Mouse (Mus musculus) c-Kit-positive CD71-negative TER-119-negative erythroid progenitor cells, embryonic 14.5 days (primary cell): ENCODE measurements around the gene Rpl31.

Source experiments
- DNase-seq: peaks from one replicate; pipeline ENCODE4 v3.0.0-alpha.2; 2013; ENCODE audit warnings: low read depth

The Rpl31 gene

GRCm38 (mm10) chr1:39367045-39367444 is 597 bp upstream of the Rpl31 start:
- no peak for DNase-seq

- DNase-seq: no peak
Observed at GRCm38 (mm10) chr1:39368267-39368841, 712 bp downstream of the Rpl31 start.

DNA sequence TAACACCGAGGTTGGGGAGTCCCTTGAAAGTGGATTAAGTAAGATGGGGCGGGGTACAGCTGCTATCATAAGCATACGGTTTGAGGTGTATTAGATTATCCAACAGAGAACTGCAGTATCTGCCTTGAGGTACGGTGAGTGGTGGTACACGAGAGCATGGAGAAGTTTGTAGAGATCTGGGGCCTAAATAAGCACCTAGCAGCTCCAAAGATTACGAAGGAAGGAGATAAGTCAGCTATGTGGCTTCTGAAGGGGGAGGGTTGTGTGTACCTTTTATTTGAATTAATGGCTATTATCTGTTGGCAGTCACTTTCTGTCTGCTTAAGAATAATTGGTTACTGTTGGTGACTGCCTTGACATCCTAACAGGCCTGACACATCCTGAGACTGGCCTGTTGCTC is 2.8 kb downstream of the Rpl31 start:
- no peak for DNase-seq

GRCm38 (mm10) chr1:39372220-39372843 is 4.7 kb downstream of the Rpl31 start:
- DNase-seq: no peak

DNA sequence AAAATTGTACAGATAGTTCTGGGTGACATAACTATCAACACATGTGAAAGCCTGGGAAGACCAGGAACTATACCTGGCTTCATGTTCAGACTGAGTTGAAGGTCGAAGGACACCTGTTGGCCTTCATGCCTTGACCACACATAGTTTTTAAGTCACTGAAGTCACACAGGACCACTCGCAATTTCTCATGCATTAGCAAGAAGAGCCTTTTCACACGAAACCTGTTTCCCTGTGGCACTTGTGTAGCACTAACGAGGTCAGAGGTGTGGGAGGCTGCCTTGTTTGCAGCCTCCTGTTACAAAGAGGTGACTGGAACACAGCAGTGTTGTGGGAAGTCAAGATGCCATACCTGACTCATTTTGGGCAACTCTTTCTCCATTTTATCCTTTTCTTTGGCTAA is 5.7 kb downstream of the Rpl31 start:
- DNase-seq: no peak

DNA sequence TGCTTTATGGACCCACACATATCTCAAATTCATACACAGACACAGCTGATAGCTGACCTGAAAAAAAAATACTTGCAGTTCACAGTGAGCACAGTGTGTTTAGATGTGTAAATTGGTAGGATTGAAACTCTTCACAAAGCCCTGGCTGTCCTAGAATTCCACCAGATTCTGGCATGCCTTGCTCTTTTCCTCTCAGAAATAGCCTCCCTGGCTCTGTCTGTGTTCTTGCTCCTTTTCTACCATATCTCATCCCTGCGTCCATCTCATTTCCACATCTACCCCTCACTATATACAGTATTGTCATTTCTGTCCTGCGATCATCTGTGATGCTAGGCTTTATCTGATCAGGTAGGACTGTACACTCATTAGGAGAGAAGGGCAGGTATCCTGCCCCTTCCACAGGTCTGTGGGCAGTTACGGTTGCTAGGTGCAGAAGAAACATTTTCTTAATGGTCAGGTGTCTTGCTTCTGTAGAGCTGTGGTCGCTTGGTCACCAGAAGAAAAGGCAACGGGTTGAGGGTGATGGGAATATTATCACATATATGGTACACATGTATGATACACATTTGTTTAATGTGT is 6.7 kb downstream of the Rpl31 start:
- no peak for DNase-seq

DNA sequence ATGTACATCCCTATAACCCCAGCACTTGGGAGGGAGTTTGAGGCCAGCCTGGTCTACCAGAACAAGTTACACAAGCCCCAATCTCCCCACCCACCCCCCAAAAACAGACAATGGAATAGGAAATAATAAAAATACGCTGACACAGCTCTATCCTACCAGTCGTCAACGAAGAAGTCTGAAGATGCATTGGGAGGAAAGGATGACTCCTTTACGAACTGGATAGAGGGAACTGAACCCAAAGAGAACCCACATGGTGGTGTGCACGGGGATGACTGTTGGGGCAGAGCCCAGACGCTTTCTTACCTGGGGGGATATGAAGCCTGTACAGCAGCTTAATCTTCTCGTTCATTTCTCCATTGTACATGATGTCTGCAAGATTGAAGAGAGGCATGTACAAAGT is 8.5 kb downstream of the Rpl31 start:
- no peak for DNase-seq

DNA sequence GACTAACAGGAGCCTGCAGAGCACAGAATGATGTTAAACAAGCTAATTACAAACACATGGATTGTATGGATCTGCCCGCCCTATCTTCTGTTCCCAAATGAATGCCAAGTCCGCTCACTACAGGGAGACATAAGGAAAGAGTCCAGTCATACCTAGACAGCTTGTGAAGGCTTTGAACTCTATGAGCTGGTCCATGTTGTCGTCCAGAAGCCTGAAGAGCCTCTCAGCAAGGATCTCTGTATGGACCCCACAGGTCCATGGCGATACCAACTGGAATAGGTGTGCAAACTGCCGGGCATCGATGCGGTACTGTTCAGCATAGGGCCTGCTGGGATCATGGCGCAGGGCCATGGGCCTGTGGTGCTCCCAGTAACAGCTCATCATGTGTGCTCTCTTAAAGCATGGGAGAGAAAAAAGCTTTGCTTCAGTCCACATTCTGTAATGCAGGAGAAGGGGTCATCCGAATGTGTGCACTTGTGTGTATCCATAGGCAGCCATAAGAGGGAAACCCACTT is 9.1 kb downstream of the Rpl31 start:
- no peak for DNase-seq

GRCm38 (mm10) chr1:39378540-39378939 is 10.9 kb downstream of the Rpl31 start:
- DNase-seq: no peak

DNA sequence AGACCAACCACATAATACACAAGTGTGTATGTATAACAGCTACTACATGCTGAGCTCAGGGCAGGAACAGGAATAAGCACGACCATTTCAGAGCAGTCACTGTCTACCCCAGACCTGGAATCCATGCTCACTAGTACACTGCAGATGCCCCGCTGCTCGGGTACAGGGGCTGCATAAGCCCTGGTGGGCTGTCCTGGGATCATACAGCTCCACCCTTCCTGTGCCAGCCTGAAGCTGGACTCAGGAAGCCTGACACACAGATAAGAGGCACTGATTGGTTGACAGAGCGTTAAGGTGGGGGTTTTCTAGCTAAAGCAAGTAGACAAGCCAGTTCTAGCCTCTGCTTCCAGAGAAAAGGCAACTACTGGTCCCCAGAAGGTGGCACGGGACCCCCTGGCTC is 11.4 kb downstream of the Rpl31 start:
- DNase-seq: no peak

- DNase-seq: no peak
Observed at GRCm38 (mm10) chr1:39381017-39381416, 13.4 kb downstream of the Rpl31 start.

DNA sequence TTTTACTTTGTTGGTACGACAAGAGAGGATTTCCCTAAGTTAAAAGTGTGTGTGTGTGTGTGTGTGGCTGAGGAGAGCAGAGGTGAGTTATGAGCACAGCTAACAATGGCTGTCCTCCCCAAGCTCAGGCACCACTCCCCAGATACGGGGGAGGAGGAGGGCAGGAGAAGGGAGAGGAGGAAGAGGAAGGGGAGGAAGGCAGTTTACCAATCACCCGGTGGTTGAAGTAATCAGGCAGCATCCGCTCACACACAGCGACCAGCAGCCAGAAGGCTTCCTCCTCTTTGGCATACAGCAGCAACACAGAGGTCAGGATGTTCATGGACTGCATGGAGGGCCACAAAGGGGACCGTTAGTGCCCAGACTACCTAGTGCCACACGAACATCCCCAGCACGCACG is 17.3 kb downstream of the Rpl31 start:
- DNase-seq: no peak

DNA sequence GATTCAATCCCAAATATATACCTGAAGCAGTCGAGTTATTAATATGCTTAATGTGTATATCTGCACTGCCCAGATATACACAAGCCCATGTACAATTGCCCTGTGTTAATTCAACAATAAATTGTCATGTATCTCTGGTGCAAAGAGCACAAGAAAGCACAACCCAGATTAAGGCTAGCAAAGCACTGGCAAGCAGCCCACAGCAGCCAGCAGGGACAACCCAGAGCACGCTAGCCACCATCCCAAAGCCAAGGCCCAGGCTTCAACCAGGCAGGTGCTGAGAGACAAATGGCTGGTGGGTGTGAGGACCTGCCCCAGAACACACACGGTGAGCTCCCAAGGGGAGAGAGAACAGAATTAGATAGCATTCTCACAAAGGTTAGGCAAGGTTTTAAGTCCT is 18.8 kb downstream of the Rpl31 start:
- no peak for DNase-seq

DNA sequence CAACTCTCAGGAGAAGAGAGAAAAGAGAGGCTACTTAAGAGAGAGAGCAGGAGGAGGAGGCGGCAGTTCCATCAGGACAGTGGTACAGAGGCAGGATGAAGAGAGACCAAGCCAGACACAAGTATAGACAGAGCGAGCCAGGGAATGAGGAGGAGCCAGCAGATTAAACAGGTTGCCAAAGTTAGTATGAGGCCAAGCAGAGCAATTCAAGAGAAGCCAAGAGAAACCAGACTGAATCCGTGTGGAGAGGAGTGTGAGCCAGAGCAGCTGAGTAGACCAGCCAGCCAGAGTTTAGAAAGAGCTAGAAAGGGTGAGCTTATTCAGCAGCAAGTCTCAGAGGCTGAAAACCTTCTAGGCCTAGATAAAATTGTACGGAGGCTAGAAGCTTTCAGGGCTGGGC is 19.9 kb downstream of the Rpl31 start:
- DNase-seq: no peak

GRCm38 (mm10) chr1:39388163-39388562 is 20.5 kb downstream of the Rpl31 start:
- no peak for DNase-seq

- no peak for DNase-seq
Observed at GRCm38 (mm10) chr1:39389338-39389737, 21.7 kb downstream of the Rpl31 start.

DNA sequence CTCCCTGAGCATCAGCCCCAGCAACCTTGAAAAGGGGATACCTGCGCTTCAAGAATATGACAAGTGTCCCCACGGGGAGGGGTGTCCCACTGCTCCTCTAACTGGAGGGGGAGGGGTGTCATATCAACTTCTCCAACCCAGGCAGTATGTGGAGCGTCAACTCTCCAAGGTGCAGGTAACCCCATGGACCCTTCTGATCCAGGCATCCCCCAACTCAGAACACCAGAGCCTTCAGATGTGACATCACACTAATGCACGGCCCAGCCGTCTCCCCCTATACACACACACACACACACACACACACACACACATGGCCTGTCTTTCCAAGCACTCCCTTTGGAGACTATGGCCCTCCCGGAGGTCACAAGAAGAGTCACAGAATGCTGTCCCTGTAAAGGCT is 24.0 kb downstream of the Rpl31 start:
- DNase-seq: no peak

DNA sequence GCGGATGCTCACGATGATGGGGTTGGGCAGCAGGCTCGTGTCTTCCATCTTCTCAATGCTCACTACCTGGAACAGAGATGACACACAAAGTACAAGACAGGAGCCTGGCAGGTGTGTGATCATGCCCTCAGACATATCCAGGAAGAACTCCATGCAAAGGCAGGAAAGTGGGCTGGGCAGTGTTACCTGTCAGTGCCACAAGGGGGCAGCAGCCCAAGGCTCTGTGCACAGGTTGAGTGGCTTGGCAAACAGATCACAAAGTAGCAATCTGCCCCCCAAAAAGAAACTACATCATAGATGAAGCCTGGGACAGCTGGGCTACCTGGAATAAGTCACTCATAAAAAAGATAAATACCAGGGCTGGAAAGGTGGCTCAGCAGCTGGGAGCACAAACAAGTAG is 24.5 kb downstream of the Rpl31 start:
- no peak for DNase-seq

GRCm38 (mm10) chr1:39393217-39393867 is 25.7 kb downstream of the Rpl31 start:
- DNase-seq: no peak

DNA sequence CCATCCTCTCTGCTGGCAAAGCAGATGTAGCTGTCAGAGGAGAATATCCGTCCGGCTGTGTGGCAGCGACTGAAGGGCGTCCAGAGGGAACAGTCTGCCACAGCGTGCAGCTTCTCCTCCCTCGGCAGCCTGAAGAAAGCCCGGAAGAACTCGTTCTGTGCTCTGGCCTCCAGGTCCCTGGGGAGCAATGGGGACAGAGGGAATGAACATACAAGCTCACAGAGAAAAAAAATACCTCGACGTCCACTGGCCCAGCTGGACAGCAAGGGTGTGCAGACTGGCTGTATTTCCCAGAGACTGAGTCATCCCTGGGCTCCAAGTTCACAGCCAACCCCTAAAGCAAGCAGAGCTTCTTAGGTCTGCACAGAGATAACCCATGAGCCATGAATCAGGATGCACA is 26.5 kb downstream of the Rpl31 start:
- DNase-seq: no peak

DNA sequence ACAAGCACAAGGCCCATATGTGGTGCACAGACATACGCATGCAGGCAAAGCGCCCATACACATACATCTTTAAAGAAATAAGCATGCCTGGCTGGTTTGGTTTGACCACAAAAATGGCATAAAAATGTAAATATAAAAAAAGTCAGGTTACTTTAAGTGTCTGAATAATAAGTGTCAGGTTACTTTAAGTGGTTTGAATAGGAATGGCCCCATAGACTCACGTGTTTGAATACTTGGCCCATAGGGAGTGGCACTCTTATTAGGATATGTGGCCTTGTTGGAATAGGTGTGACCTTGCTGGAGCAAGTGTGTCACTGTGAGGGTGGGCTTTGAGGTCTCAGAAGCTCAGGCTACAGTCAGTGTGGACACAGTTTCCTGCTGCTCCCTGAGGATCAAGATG is 27.0 kb downstream of the Rpl31 start:
- no peak for DNase-seq

GRCm38 (mm10) chr1:39396347-39396746 is 28.7 kb downstream of the Rpl31 start:
- no peak for DNase-seq

DNA sequence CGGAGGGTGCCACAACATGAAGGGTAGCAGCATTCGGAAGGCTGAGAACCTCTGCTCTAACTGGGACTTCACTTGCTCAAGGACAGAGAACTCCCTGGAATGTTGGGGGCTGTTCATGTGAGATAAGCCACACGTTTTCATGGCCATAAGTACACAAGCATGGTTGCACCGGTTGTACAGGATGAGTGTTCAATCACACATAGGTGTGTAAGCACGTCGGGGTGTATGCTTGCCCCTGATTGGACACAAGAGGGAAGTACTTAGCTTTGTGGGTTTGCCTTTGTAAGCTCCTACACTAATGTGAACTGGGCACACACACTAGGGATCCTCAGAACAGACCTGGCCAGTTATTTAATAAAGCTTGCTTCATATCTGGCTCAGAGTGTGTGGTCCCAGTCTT is 30.6 kb downstream of the Rpl31 start:
- no peak for DNase-seq
